Mouse (Mus musculus) liver, embryonic 16.5 days (tissue): ENCODE results near the gene Golga3. TPM values are rescaled to one million over a fixed set of nuclear protein-coding genes. Genes with fewer than 3 reads are reported as not detected.

Experiments
- ATAC-seq: fragments of 200-750 bp; cut with Nextera tagmentation; 2 replicates; pipeline ENCODE4 v1.8.0; 2017; ENCODE audit warnings: low read depth, mild to moderate bottlenecking, moderate number of reproducible peaks, moderate library complexity
- H3K27ac ChIP-seq: fragments of 300-500 bp; sonication (generic); 2 replicates; pipeline ENCODE4 v1.5.1; 2014; ENCODE audit warnings: mild to moderate bottlenecking, low read length
- H3K27me3 ChIP-seq: fragments of 300-500 bp; sonication (generic); 2 replicates; pipeline ENCODE4 v1.6.1; 2014; ENCODE audit warnings: low read depth, low read length, mixed read lengths; ENCODE audit not compliant: control insufficient read depth, insufficient read depth
- H3K36me3 ChIP-seq: fragments of 300-500 bp; sonication (generic); 2 replicates; pipeline ENCODE4 v1.6.1; 2014; ENCODE audit warnings: mild to moderate bottlenecking; ENCODE audit not compliant: control insufficient read depth, insufficient read depth
- H3K4me1 ChIP-seq: fragments of 300-500 bp; sonication (generic); 2 replicates; pipeline ENCODE4 v1.6.1; 2014; ENCODE audit warnings: low read depth, low read length, mixed read lengths; ENCODE audit not compliant: control insufficient read depth
- H3K4me2 ChIP-seq: fragments of 300-500 bp; sonication (generic); 2 replicates; pipeline ENCODE4 v1.6.1; 2014; ENCODE audit warnings: low read depth, low read length, mixed read lengths
- H3K4me3 ChIP-seq: fragments of 300-500 bp; sonication (generic); 2 replicates; pipeline ENCODE4 v1.5.1; 2014; ENCODE audit warnings: low read depth, mild to moderate bottlenecking, low read length
- H3K9ac ChIP-seq: fragments of 300-500 bp; sonication (generic); 2 replicates; pipeline ENCODE4 v1.6.1; 2014; ENCODE audit warnings: low read depth, low read length
- H3K9me3 ChIP-seq: fragments of 300-500 bp; sonication (generic); replicated peaks from 2 replicates; pipeline ENCODE4 v1.6.1; 2016; ENCODE audit warnings: low read length; ENCODE audit not compliant: control insufficient read depth
- WGBS: fragments of 180-500 bp; shearing (Covaris S2); extraction: QIAGEN DNeasy Blood & Tissue Kit; methylation state at CpG from one replicate; pipeline ENCODE4 v1.1.7; 2014; ENCODE audit not compliant: insufficient replicate concordance; 5-methylcytosine and 5-hydroxymethylcytosine counted together
- polyA plus RNA-seq: library from polyadenylated mRNA; unstranded; fragments of >200 nt; fragmentation: Nextera tagmentation; extraction: Ambion mirVana; gene quantifications from 2 replicates; pipeline ENCODE4 v1.2.1, GENCODE M21; 2015

Gene Golga3
- 7.6 and 8.2 TPM in 2 replicates for polyA plus RNA-seq

DNA sequence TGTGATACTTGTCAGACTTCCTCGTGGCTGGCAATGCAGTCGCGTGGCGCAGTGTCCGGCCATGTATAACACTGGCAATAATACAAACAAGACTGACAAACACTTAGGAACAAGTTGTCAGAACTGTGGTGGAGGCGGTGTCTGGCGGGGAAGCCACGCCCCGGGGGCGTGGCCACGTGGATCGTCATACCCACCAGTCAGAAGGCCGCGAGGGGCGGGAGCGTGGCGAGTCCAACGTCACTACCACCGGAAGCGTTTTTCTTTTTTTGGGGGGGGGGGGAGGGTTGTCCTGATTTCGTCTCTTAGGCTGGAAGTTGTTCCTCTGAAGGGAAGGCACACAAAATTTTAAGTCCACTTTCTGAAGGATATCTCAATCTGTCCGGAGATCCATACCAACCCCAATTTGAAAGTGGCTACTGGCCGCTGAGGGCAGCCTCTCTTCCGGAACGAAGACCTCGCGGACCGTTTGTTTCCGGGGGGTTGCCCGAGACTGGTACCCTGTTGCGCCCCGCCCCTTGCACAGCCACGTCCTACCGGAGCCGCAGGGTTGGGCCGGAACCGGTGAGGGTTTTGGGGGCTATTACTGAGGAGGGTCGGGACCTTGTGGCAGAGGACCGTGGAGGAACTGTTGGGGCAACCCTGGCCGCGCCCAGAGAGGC is at the start of gene Golga3:
Gene Golga3, plus strand, starts transcription at position 340 of the 659 bp plus-strand sequence.
- peak within 1 kb of the TSS; percentile 91 for H3K9ac ChIP-seq
- peaks cover 2% of the 10 kb centered on the region; the same call in 1 of the 2 replicates for H3K36me3 ChIP-seq
- no peaks in the 10 kb centered on the region for H3K9me3 ChIP-seq
- H3K4me2 ChIP-seq = peak within 1 kb of the TSS; percentile 78
- ATAC-seq = peak; percentile 97
- H3K4me3 ChIP-seq = peak within 1 kb of the TSS; percentile 93
- peak within 1 kb of the TSS; percentile 75 for H3K27ac ChIP-seq
- WGBS = under 1% methylated on average over 41 of the region's 41 CpGs
- H3K4me1 ChIP-seq = peaks cover 22% of the 10 kb centered on the region
- no peaks in the 10 kb centered on the region for H3K27me3 ChIP-seq

DNA sequence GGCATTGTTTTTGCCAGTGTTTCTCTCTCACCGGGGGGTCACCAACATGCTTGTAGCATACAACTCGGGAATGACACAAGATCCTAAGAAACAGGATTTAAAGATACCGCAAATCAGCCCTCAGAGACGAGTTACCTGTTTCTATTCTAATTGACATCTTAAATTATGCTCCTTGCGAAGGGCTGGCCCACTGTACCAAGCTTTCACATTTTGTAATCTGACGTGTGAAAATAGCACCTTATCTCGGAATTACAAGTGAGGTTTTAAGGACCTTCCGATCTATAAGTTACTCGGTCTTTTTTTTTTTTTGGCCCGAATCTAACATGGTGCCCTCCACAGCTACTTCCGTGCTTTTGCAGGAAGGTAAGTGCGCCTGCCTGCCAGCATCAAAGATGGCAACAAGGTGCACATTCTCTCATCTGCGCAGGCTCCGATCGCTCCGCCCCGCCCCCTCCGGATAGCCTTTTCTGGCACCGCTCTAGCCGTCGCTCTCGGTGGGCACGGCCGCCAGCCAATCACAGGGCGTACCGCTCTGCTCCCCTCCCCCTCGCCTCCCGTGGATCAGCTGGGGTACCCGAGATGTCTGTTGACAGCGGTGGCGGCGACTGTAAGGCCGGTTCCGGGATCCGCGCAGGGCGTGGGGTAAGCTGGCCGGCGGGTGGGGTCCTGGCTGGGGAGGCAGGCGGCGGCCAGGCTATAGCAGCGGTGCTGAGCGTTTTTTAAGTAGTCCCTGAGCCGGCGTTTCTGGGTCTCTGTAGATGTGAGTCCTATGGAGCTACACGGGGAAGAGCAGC is 41.0 kb upstream of the Golga3 start, which contains the start of gene Chfr:
Gene Chfr, plus strand, starts transcription at position 550 of the 794 bp plus-strand sequence.
- H3K9me3 ChIP-seq = 0 out of 2 replicates have a peak, but pooled peaks cover 2% of the 10 kb centered on the region
- peak within 1 kb of the TSS; percentile 90 for H3K9ac ChIP-seq
- H3K27ac ChIP-seq = peak within 1 kb of the TSS; percentile 92
- H3K4me3 ChIP-seq = peak within 1 kb of the TSS; percentile 94
- no peaks in the 10 kb centered on the region for H3K27me3 ChIP-seq
- peak; percentile 100 for ATAC-seq
- H3K4me2 ChIP-seq = peak within 1 kb of the TSS; percentile 81
- peaks cover 5% of the 10 kb centered on the region for H3K4me1 ChIP-seq
- peaks cover 5% of the 10 kb centered on the region; the same call in 1 of the 2 replicates for H3K36me3 ChIP-seq
- WGBS = 4% methylated on average over 44 of the region's 46 CpGs

DNA sequence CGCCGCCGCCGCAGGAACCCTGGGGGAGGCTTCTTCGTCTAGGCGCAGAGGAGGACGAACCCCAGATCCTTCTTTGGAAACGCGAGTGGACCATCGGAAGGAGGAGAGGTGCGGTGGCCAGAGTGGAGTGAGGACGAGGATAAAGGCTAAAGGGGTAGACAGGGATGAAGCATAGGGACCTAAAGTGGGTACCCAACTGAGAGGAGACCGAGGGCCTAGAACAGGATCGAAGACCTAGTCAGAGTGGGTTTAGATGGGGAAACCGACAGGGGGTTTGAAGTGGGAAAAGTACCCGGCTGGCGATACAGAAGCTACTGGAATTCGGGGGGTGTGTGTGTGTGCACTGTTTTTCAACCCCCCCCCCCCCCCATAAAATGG is 40.4 kb upstream of the Golga3 start:
- H3K4me3 ChIP-seq = peak overlapping the region; percentile 94
- 0 out of 2 replicates have a peak, but pooled peaks cover 2% of the 10 kb centered on the region for H3K9me3 ChIP-seq
- peak overlapping the region; percentile 92 for H3K27ac ChIP-seq
- H3K4me1 ChIP-seq = peaks cover 5% of the 10 kb centered on the region
- peak overlapping the region; percentile 90 for H3K9ac ChIP-seq
- WGBS = 3% methylated on average over 18 of the region's 18 CpGs
- H3K27me3 ChIP-seq = no peaks in the 10 kb centered on the region
- ATAC-seq = peak; percentile 3
- H3K36me3 ChIP-seq = peaks cover 5% of the 10 kb centered on the region; the same call in 1 of the 2 replicates
- peak overlapping the region; percentile 81 for H3K4me2 ChIP-seq

DNA sequence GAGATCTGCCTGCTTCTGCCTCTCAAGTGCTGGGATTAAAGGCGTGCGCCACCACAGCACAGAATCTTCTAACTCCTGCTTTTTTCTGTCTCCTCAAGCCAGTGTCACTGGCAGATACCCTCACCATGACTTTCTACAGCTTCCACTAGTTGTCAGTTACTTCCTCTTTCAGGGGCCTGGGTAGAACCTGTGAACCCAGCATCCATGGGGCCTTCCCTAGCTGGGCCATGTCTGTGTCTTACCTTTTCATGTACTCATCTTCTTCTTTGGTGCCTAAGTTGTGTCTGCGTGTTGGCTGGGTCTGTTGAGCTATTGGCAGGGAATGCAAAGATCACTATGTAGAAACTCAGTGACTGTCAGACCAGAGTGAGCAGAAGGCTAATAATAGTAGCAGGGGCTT is 38.7 kb upstream of the Golga3 start:
- ATAC-seq = no peak
- Histone ChIP-seq H3K4me2 (no peak overlapping the region), H3K27ac (no peak overlapping the region), H3K9ac (no peak overlapping the region), H3K4me1 (peaks cover 5% of the 10 kb centered on the region), H3K4me3 (no peak overlapping the region), H3K9me3 (0 out of 2 replicates have a peak, but pooled peaks cover 2% of the 10 kb centered on the region), H3K36me3 (peaks cover 5% of the 10 kb centered on the region; the same call in 1 of the 2 replicates), H3K27me3 (no peaks in the 10 kb centered on the region)
- WGBS = 86% methylated on average over 3 of the region's 3 CpGs

DNA sequence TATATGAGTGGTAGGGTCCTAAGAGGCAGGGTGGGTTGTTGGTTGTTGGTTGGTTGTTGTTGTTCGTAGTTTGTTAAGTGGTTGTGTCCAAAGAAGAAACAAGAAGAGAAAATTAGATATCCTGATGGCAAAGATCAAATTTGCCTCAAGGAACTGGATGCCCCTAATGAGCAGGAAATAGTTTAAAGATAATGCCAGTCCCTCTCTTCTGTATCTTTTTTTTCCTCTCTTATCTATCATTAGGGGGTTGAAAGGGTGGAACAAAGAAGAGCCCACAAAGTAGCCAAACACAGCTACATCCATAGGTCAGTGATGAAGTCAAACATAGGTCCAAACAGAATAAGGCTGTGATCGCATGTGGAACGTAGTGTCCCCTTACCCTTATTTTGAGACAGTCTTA is 37.2 kb upstream of the Golga3 start:
- no peak overlapping the region for H3K9ac ChIP-seq
- H3K4me2 ChIP-seq = no peak overlapping the region
- 0 out of 2 replicates have a peak, but pooled peaks cover 2% of the 10 kb centered on the region for H3K9me3 ChIP-seq
- 72% methylated on average over 3 of the region's 3 CpGs for WGBS
- peaks cover 7% of the 10 kb centered on the region for H3K36me3 ChIP-seq
- H3K27me3 ChIP-seq = no peaks in the 10 kb centered on the region
- ATAC-seq = no peak
- no peak overlapping the region for H3K4me3 ChIP-seq
- no peak overlapping the region for H3K27ac ChIP-seq
- peaks cover 5% of the 10 kb centered on the region for H3K4me1 ChIP-seq

DNA sequence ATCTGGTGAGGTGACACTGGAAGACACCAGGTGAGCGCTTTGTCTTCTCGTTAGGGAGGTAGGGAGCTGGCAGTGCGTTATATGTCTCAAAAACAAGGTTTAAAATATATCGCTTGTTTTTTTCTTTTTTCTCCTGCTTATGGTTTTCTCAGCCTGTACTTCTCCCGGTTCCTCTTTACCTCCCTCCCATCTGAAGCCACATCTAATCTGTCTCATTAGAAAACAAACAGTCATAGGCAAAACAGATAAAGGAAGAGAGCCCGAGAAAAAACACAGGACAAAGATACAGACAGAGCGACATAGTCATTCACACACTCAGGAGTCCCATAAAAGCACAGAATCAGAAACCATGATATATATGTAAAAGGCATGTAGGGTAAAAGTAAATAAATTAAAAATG is 36.1 kb upstream of the Golga3 start:
- 75% methylated on average over 7 of the region's 7 CpGs for WGBS
- Histone ChIP-seq H3K4me3 (no peak overlapping the region), H3K27me3 (no peaks in the 10 kb centered on the region), H3K36me3 (peaks cover 9% of the 10 kb centered on the region), H3K4me1 (peaks cover 5% of the 10 kb centered on the region), H3K9me3 (no peaks in the 10 kb centered on the region), H3K4me2 (no peak overlapping the region), H3K9ac (no peak overlapping the region), H3K27ac (no peak overlapping the region)
- no peak for ATAC-seq

DNA sequence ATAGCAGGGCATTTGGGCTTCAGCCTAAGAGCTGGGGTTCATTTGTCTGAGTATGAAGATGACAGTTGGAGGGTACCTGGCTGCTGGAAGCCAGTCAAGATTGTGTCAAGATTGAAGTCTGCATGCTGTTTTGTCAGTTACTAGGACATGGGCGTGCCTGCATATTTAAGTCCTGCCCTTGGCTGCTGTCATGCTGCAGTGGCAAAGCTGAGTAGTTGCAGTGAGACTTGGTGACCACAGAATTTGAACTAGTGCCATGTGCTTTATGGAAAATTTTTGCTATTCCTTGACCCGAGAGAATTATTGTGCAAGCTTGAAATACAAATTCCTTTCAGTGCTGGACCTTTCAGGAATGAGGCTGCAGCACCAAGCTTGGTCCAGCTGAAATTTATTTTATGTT is 34.2 kb upstream of the Golga3 start:
- ATAC-seq = no peak
- Histone ChIP-seq H3K9me3 (no peaks in the 10 kb centered on the region), H3K27me3 (no peaks in the 10 kb centered on the region), H3K9ac (no peak overlapping the region), H3K27ac (no peak overlapping the region), H3K4me3 (no peak overlapping the region), H3K4me1 (no peaks in the 10 kb centered on the region), H3K4me2 (no peak overlapping the region), H3K36me3 (peaks cover 21% of the 10 kb centered on the region)
- 68% methylated on average over 2 of the region's 2 CpGs for WGBS

DNA sequence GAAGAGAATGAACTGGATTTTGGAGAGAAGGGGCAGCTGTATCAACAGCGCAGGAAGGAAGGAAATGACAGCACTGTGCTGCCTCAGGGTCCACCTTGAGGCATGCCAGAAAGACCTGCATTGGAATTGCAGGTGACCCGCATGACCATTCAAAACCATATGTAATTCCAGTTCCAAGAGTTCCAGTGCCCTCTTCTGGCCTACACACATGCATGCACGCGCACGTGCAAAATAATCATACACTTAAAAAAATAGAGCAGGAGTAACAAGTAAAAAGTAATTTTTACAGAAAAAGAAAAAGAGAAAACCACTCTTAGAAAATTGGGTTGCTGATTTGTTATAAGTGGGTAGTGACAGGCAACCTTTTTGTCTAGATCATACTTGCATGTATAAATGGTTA is 33.5 kb upstream of the Golga3 start:
- Histone ChIP-seq H3K9me3 (no peaks in the 10 kb centered on the region), H3K4me1 (no peaks in the 10 kb centered on the region), H3K9ac (no peak overlapping the region), H3K27me3 (no peaks in the 10 kb centered on the region), H3K4me2 (no peak overlapping the region), H3K36me3 (peaks cover 25% of the 10 kb centered on the region), H3K27ac (no peak overlapping the region), H3K4me3 (no peak overlapping the region)
- 85% methylated on average over 5 of the region's 5 CpGs for WGBS
- ATAC-seq = no peak

DNA sequence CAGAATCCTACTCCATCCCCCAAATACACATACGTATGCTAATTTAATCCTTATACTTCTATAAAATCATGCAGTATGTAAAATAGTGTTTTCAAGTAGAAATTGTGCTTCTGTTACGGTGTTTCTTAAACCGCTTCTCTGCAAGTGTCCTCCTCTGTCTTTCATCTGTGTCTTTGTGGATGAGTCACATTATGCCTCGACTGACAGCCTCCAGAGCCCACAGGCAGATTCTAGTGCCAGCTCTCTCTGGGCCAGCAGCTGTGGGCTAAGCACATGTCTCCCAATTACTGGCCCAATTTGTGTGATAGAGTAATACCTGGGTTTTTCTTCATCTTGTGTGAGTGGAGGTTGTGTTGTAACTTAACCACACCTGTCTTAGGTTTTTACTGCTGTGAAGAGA is 7.1 kb upstream of the Golga3 start:
- Histone ChIP-seq H3K9me3 (no peaks in the 10 kb centered on the region), H3K4me2 (no peak overlapping the region), H3K27me3 (no peaks in the 10 kb centered on the region), H3K4me1 (no peaks in the 10 kb centered on the region), H3K36me3 (peaks cover 31% of the 10 kb centered on the region), H3K27ac (no peak overlapping the region), H3K4me3 (no peak overlapping the region), H3K9ac (no peak overlapping the region)
- WGBS = 88% methylated on average over 4 of the region's 4 CpGs
- no peak for ATAC-seq
